Mouse (Mus musculus): ENCODE results near the gene Slc38a3. TPM values are rescaled to one million over a fixed set of nuclear protein-coding genes. Genes with fewer than 3 reads are reported as not detected.
A peak's percentile ranks its signal among the peaks of the same experiment; 100 is the strongest.
"Not testable (repeated sequence)": the region's sequence is repeated elsewhere in the genome, so short reads cannot be mapped to it uniquely, and the experiment has no call there.

Gene Slc38a3
- total RNA-seq, 2 experiments from 2014 or later = 72.1 to 77.5 TPM

GRCm38 (mm10) chr9:107696106-107696479 lies 26.8 kb upstream of the Slc38a3 start:
- no peak for DNase-seq

GRCm38 (mm10) chr9:107695441-107696105 lies 26.2 kb upstream of the Slc38a3 start:
- DNase-seq = no peak

- peak; percentile 55 for DNase-seq
These were observed 25.3 kb upstream of the Slc38a3 start for GRCm38 (mm10) chr9:107694627-107695026.

GRCm38 (mm10) chr9:107693433-107693987 lies 24.2 kb upstream of the Slc38a3 start:
- no peak for DNase-seq

GRCm38 (mm10) chr9:107692785-107693184 lies 23.5 kb upstream of the Slc38a3 start:
- no peak for DNase-seq

GRCm38 (mm10) chr9:107690391-107690790 lies 21.1 kb upstream of the Slc38a3 start:
- no peak for DNase-seq

GRCm38 (mm10) chr9:107688939-107689338 lies 19.6 kb upstream of the Slc38a3 start:
- DNase-seq = no peak

- DNase-seq = no peak
These were observed 19.1 kb upstream of the Slc38a3 start for GRCm38 (mm10) chr9:107688415-107688814.

GRCm38 (mm10) chr9:107685231-107685981 lies 16.1 kb upstream of the Slc38a3 start:
- no peak for DNase-seq

GRCm38 (mm10) chr9:107682405-107682804 lies 13.1 kb upstream of the Slc38a3 start:
- DNase-seq = no peak

- DNase-seq = no peak
These were observed 10.2 kb upstream of the Slc38a3 start, which contains the start of gene Gnat1 for GRCm38 (mm10) chr9:107679501-107679900. Gnat1 (minus strand) TSS chr9:107679712.

- no peak for DNase-seq
These were observed 9.5 kb upstream of the Slc38a3 start for GRCm38 (mm10) chr9:107678861-107679260.

GRCm38 (mm10) chr9:107677819-107678526 lies 8.6 kb upstream of the Slc38a3 start:
- not testable (repeated sequence) for DNase-seq

GRCm38 (mm10) chr9:107677091-107677784 lies 7.9 kb upstream of the Slc38a3 start:
- no peak for DNase-seq

GRCm38 (mm10) chr9:107676302-107676701 lies 7.0 kb upstream of the Slc38a3 start:
- DNase-seq = no peak

- DNase-seq = peak; percentile 58
These were observed 6.5 kb upstream of the Slc38a3 start for GRCm38 (mm10) chr9:107675671-107676301.

- no peak for DNase-seq
These were observed 5.5 kb upstream of the Slc38a3 start for GRCm38 (mm10) chr9:107674609-107675429.

- peak; percentile 70 for DNase-seq
These were observed 929 bp upstream of the Slc38a3 start for GRCm38 (mm10) chr9:107670259-107670658.

GRCm38 (mm10) chr9:107668916-107669315 lies 414 bp downstream of the Slc38a3 start:
- DNase-seq = no peak

GRCm38 (mm10) chr9:107668011-107668410 lies 1.3 kb downstream of the Slc38a3 start:
- DNase-seq = no peak

GRCm38 (mm10) chr9:107667219-107667618 lies 2.1 kb downstream of the Slc38a3 start:
- DNase-seq = peak; percentile 87
